Mouse (Mus musculus) forebrain, embryonic 16.5 days (tissue): ENCODE measurements around the gene Oca2. TPM values are rescaled to one million over a fixed set of nuclear protein-coding genes. Genes with fewer than 3 reads are reported as not detected.

Experiments
- ATAC-seq: fragments of 200-750 bp; cut with Nextera tagmentation; 2 replicates; pipeline ENCODE4 v1.8.0; 2017; ENCODE audit warnings: mild to moderate bottlenecking, moderate library complexity
- H3K27ac ChIP-seq: fragments of 300-500 bp; sonication (generic); 2 replicates; pipeline ENCODE4 v1.5.1; 2014; ENCODE audit warnings: low read length, control low read depth
- H3K27me3 ChIP-seq: fragments of 300-500 bp; sonication (generic); replicated peaks from 2 replicates; pipeline ENCODE4 v1.6.1; 2014; ENCODE audit warnings: low read length; ENCODE audit not compliant: control insufficient read depth, insufficient read depth
- H3K36me3 ChIP-seq: fragments of 300-500 bp; sonication (generic); 2 replicates; pipeline ENCODE4 v1.6.1; 2014; ENCODE audit not compliant: control insufficient read depth, insufficient read depth
- H3K4me1 ChIP-seq: fragments of 300-500 bp; sonication (generic); replicated peaks from 2 replicates; pipeline ENCODE4 v1.6.1; 2014; ENCODE audit warnings: low read length; ENCODE audit not compliant: control insufficient read depth, insufficient read depth
- H3K4me2 ChIP-seq: fragments of 300-500 bp; sonication (generic); 2 replicates; pipeline ENCODE4 v1.6.1; 2014; ENCODE audit warnings: mild to moderate bottlenecking, low read length, control low read depth
- H3K4me3 ChIP-seq: fragments of 300-500 bp; sonication (generic); replicated peaks from 2 replicates; pipeline ENCODE4 v1.5.1; 2014; ENCODE audit warnings: mild to moderate bottlenecking, low read length, control low read depth
- H3K9ac ChIP-seq: fragments of 300-500 bp; sonication (generic); replicated peaks from 2 replicates; pipeline ENCODE4 v1.6.1; 2014; ENCODE audit warnings: low read depth, low read length, control low read depth
- H3K9me3 ChIP-seq: fragments of 300-500 bp; sonication (generic); 2 replicates; pipeline ENCODE4 v1.6.1; 2016; ENCODE audit warnings: low read length; ENCODE audit not compliant: control insufficient read depth
- WGBS: fragments of 180-500 bp; shearing (Covaris S2); extraction: QIAGEN DNeasy Blood & Tissue Kit; methylation state at CpG from one replicate; pipeline ENCODE4 v1.1.7; 2014; 5-methylcytosine and 5-hydroxymethylcytosine counted together
- polyA plus RNA-seq: library from polyadenylated mRNA; unstranded; fragments of >200 nt; fragmentation: Nextera tagmentation; extraction: Ambion mirVana; gene quantifications from 2 replicates; pipeline ENCODE4 v1.2.1, GENCODE M21; 2015

The Oca2 gene
- polyA plus RNA-seq, 1 experiment from 2014 or later: 0.51 TPM

DNA sequence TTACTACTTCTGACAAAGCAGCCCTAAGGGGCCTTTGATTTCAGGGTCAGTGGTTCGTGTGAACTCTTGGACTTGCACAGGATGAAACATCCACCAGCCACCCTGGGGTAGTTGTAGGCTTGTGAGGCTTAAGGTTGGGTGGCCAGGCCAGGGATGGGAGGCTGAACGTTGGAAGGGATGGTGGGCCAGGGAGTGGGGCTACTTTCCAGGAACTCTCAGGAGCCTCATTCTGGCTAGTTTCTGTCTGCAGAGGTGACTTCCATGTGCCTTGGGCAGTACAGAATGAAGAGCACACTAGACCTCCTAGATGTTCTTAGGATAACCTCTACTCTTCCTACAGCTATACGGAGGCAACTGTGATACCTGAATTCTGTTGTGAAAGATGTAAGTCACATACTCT, 2.9 kb upstream of the Oca2 start:
- H3K9ac ChIP-seq: no peak overlapping the region
- no peak overlapping the region for H3K27ac ChIP-seq
- H3K9me3 ChIP-seq: no peaks in the 10 kb centered on the region
- H3K4me1 ChIP-seq: no peaks in the 10 kb centered on the region
- H3K4me2 ChIP-seq: no peak overlapping the region
- no peak for ATAC-seq
- peaks cover 13% of the 10 kb centered on the region; the same call in 1 of the 2 replicates for H3K36me3 ChIP-seq
- no peaks in the 10 kb centered on the region for H3K27me3 ChIP-seq
- 72% methylated on average over 3 of the region's 3 CpGs for WGBS
- no peak overlapping the region for H3K4me3 ChIP-seq

GRCm38 (mm10) chr7:56254568-56254967, 15.0 kb downstream of the Oca2 start:
- Histone ChIP-seq H3K9me3 (no peaks in the 10 kb centered on the region), H3K4me2 (no peak overlapping the region), H3K4me1 (no peaks in the 10 kb centered on the region), H3K4me3 (no peak overlapping the region), H3K27me3 (no peaks in the 10 kb centered on the region), H3K9ac (no peak overlapping the region), H3K36me3 (no peaks in the 10 kb centered on the region), H3K27ac (no peak overlapping the region)
- ATAC-seq: no peak
- 87% methylated on average over 10 of the region's 10 CpGs for WGBS

DNA sequence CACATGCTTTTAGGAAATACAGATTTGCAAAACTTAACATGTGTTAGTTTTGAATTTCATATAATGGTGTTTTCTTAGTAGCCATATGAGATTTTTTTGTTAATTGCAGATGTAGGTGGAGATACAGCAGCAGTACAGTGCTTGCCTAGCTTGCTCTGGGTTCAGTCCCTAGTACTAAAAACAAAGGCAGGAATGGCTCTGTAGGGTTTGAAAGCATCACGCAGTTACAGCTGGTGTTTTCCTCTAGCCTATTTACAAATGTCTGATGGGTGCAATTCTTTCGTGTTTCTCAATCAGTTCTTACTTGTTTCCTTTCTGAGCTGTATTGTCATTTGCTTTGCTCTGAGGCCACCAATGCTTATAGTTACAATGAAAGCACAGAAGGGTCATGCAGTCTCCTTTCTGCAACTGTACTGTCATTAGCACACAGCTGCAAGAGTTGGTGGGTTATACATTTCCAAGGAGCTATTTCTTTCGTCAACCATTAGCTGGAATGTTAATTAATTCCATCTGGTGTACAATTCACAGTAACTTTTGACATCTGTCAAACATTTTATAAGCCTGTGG, 18.4 kb downstream of the Oca2 start:
- Histone ChIP-seq H3K9ac (no peak overlapping the region), H3K9me3 (no peaks in the 10 kb centered on the region), H3K36me3 (no peaks in the 10 kb centered on the region), H3K4me1 (no peaks in the 10 kb centered on the region), H3K4me2 (no peak overlapping the region), H3K27me3 (no peaks in the 10 kb centered on the region), H3K27ac (peak overlapping the region; percentile 39), H3K4me3 (no peak overlapping the region)
- WGBS: 57% methylated on average over 3 of the region's 3 CpGs
- ATAC-seq: peak; percentile 92

GRCm38 (mm10) chr7:56277506-56277905, 37.9 kb downstream of the Oca2 start:
- no peak overlapping the region for H3K27ac ChIP-seq
- no peak overlapping the region for H3K9ac ChIP-seq
- H3K4me2 ChIP-seq: no peak overlapping the region
- H3K9me3 ChIP-seq: no peaks in the 10 kb centered on the region
- 90% methylated on average over 2 of the region's 2 CpGs for WGBS
- no peak overlapping the region for H3K4me3 ChIP-seq
- no peaks in the 10 kb centered on the region for H3K27me3 ChIP-seq
- no peak for ATAC-seq
- H3K4me1 ChIP-seq: no peaks in the 10 kb centered on the region
- H3K36me3 ChIP-seq: no peaks in the 10 kb centered on the region

DNA sequence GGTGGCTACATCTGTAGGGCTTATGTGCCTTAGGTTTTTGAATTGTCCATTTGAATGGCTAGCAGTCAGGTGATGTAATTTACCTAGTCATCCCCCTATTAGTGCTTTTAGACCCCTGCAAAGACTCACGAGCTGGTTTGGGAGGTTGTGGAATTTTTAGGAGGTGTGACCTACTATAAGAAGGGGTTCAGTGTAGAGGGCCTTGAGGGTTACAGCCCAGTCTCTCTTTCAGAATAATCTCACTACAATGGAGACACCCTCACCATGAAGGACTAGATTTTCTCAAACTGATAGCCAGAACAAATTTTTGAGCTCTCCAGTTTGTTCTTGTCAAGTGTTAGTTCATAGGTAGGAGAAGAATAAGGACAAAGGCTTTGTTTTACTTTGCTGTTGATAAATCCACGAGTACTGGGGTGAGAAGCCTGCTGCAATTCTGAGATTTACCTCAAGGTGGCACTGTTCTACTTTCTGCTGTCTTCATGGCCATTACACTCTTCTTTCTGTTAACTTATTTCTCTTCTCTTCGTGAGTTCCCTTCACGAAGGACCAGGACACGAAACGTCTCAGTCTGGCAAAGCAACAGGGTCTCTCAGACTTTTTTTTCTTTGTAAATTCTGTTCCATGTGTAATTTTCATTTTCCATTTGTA, 52.0 kb downstream of the Oca2 start:
- H3K9me3 ChIP-seq: no peaks in the 10 kb centered on the region
- H3K36me3 ChIP-seq: no peaks in the 10 kb centered on the region
- ATAC-seq: peak; percentile 88
- H3K4me1 ChIP-seq: no peaks in the 10 kb centered on the region
- H3K9ac ChIP-seq: no peak overlapping the region
- no peak overlapping the region for H3K27ac ChIP-seq
- no peak overlapping the region for H3K4me3 ChIP-seq
- 28% methylated on average over 6 of the region's 6 CpGs for whole genome bisulfite sequencing
- no peaks in the 10 kb centered on the region for H3K27me3 ChIP-seq
- no peak overlapping the region for H3K4me2 ChIP-seq

DNA sequence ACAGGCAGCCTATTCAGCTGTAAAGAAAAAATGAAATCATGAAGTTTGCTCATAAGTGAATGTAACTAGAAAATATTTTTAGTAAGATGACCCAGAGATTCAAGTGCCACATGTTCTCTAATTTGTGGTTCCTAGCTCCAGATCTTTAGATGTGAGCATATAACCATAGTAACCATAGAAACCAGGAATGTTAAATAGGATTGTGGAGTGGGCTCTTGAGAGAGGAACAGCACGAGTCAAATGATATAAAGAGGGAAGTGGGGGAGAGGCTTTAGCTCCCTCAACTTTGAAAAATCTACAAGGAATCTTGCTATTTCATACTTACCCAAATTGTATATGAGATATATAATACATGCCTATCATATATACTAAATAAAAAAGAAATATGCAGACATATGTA, 64.8 kb downstream of the Oca2 start:
- Histone ChIP-seq H3K27ac (no peak overlapping the region), H3K9me3 (no peaks in the 10 kb centered on the region), H3K4me2 (no peak overlapping the region), H3K4me3 (no peak overlapping the region), H3K27me3 (no peaks in the 10 kb centered on the region), H3K36me3 (no peaks in the 10 kb centered on the region), H3K4me1 (no peaks in the 10 kb centered on the region), H3K9ac (no peak overlapping the region)
- WGBS: 17% methylated on average over 1 of the region's 1 CpGs
- no peak for ATAC-seq

GRCm38 (mm10) chr7:56314358-56314757, 74.8 kb downstream of the Oca2 start:
- WGBS: 87% methylated on average over 5 of the region's 5 CpGs
- Histone ChIP-seq H3K27ac (no peak overlapping the region), H3K27me3 (no peaks in the 10 kb centered on the region), H3K36me3 (no peaks in the 10 kb centered on the region), H3K4me2 (no peak overlapping the region), H3K9ac (no peak overlapping the region), H3K9me3 (no peaks in the 10 kb centered on the region), H3K4me1 (no peaks in the 10 kb centered on the region), H3K4me3 (no peak overlapping the region)
- no peak for ATAC-seq

GRCm38 (mm10) chr7:56315630-56316529, 76.3 kb downstream of the Oca2 start:
- no peaks in the 10 kb centered on the region for H3K36me3 ChIP-seq
- H3K4me3 ChIP-seq: no peak overlapping the region
- no peak overlapping the region for H3K27ac ChIP-seq
- no peaks in the 10 kb centered on the region for H3K27me3 ChIP-seq
- H3K4me2 ChIP-seq: no peak overlapping the region
- 32% methylated on average over 7 of the region's 7 CpGs for WGBS
- no peaks in the 10 kb centered on the region for H3K4me1 ChIP-seq
- peak; percentile 63 for ATAC-seq
- no peaks in the 10 kb centered on the region for H3K9me3 ChIP-seq
- H3K9ac ChIP-seq: no peak overlapping the region

- no peak overlapping the region for H3K9ac ChIP-seq
- H3K27ac ChIP-seq: no peak overlapping the region
- H3K4me3 ChIP-seq: no peak overlapping the region
- H3K4me1 ChIP-seq: no peaks in the 10 kb centered on the region
- no peak overlapping the region for H3K4me2 ChIP-seq
- no peaks in the 10 kb centered on the region for H3K9me3 ChIP-seq
- no peak for ATAC-seq
- no peaks in the 10 kb centered on the region for H3K36me3 ChIP-seq
- no peaks in the 10 kb centered on the region for H3K27me3 ChIP-seq
- 31% methylated on average over 4 of the region's 4 CpGs for WGBS
These were observed 88.2 kb downstream of the Oca2 start for GRCm38 (mm10) chr7:56327738-56328137.
